Mouse (Mus musculus): ENCODE measurements around the gene Ap1s2.

Ap1s2 gene

GRCm38 (mm10) chrX:163908337-163909250 is at the start of gene Ap1s2:
Gene Ap1s2, plus strand, starts transcription at chrX:163909017.
- in situ Hi-C loops (cut with MseI, MboI), result no loop called here

- in situ Hi-C loops (cut with MseI, MboI), result no loop called here
These were observed 41.0 kb upstream of the Ap1s2 start for GRCm38 (mm10) chrX:163867711-163868379.

GRCm38 (mm10) chrX:163868659-163869278 is 40.0 kb upstream of the Ap1s2 start:
- in situ Hi-C loops (cut with MseI, MboI), result no loop called here

- in situ Hi-C loops (cut with MseI, MboI), result no loop called here
These were observed 32.9 kb upstream of the Ap1s2 start for GRCm38 (mm10) chrX:163875932-163876331.

GRCm38 (mm10) chrX:163876636-163877035 is 32.2 kb upstream of the Ap1s2 start:
- in situ Hi-C loops (cut with MseI, MboI), result no loop called here

- in situ Hi-C loops (cut with MseI, MboI), result no loop called here
These were observed 29.8 kb upstream of the Ap1s2 start for GRCm38 (mm10) chrX:163879039-163879438.

GRCm38 (mm10) chrX:163879461-163879860 is 29.4 kb upstream of the Ap1s2 start:
- in situ Hi-C loops (cut with MseI, MboI), result no loop called here

GRCm38 (mm10) chrX:163885539-163885981 is 23.3 kb upstream of the Ap1s2 start:
- in situ Hi-C loops (cut with MseI, MboI), result no loop called here

GRCm38 (mm10) chrX:163897354-163897753 is 11.5 kb upstream of the Ap1s2 start:
- in situ Hi-C loops (cut with MseI, MboI), result no loop called here

GRCm38 (mm10) chrX:163899431-163900020 is 9.3 kb upstream of the Ap1s2 start:
- in situ Hi-C loops (cut with MseI, MboI), result no loop called here

GRCm38 (mm10) chrX:163906861-163907260 is 2.0 kb upstream of the Ap1s2 start:
- in situ Hi-C loops (cut with MseI, MboI), result no loop called here

- in situ Hi-C loops (cut with MseI, MboI), result no loop called here
These were observed 847 bp upstream of the Ap1s2 start for GRCm38 (mm10) chrX:163908003-163908336.

- in situ Hi-C loops (cut with MseI, MboI), result no loop called here
These were observed 564 bp downstream of the Ap1s2 start for GRCm38 (mm10) chrX:163909381-163909780.

GRCm38 (mm10) chrX:163912791-163913190 is 4.0 kb downstream of the Ap1s2 start:
- in situ Hi-C loops (cut with MseI, MboI), result no loop called here

- in situ Hi-C loops (cut with MseI, MboI), result no loop called here
These were observed 20.7 kb downstream of the Ap1s2 start for GRCm38 (mm10) chrX:163929550-163929949.

GRCm38 (mm10) chrX:163934731-163935130 is 25.9 kb downstream of the Ap1s2 start:
- in situ Hi-C loops (cut with MseI, MboI), result no loop called here

- in situ Hi-C loops (cut with MseI, MboI), result no loop called here
These were observed 29.8 kb downstream of the Ap1s2 start for GRCm38 (mm10) chrX:163938587-163938986.

- in situ Hi-C loops (cut with MseI, MboI), result no loop called here
These were observed 35.6 kb downstream of the Ap1s2 start for GRCm38 (mm10) chrX:163944381-163944780.

GRCm38 (mm10) chrX:163951618-163952017 is 42.8 kb downstream of the Ap1s2 start:
- in situ Hi-C loops (cut with MseI, MboI), result no loop called here

- in situ Hi-C loops (cut with MseI, MboI), result no loop called here
These were observed 48.6 kb downstream of the Ap1s2 start for GRCm38 (mm10) chrX:163957381-163957780.

GRCm38 (mm10) chrX:163957803-163958466 is 49.1 kb downstream of the Ap1s2 start:
- in situ Hi-C loops (cut with MseI, MboI), result no loop called here
